Mouse (Mus musculus) liver, embryonic 16.5 days (tissue): ENCODE data around the gene Set. TPM values are rescaled to one million over a fixed set of nuclear protein-coding genes. Genes with fewer than 3 reads are reported as not detected.

ENCODE experiments used
- ATAC-seq: fragments of 200-750 bp; cut with Nextera tagmentation; 2 replicates; pipeline ENCODE4 v1.8.0; 2017; ENCODE audit warnings: low read depth, mild to moderate bottlenecking, moderate number of reproducible peaks, moderate library complexity
- H3K27ac ChIP-seq: fragments of 300-500 bp; sonication (generic); 2 replicates; pipeline ENCODE4 v1.5.1; 2014; ENCODE audit warnings: mild to moderate bottlenecking, low read length
- H3K27me3 ChIP-seq: fragments of 300-500 bp; sonication (generic); 2 replicates; pipeline ENCODE4 v1.6.1; 2014; ENCODE audit warnings: low read depth, low read length, mixed read lengths; ENCODE audit not compliant: control insufficient read depth, insufficient read depth
- H3K36me3 ChIP-seq: fragments of 300-500 bp; sonication (generic); 2 replicates; pipeline ENCODE4 v1.6.1; 2014; ENCODE audit warnings: mild to moderate bottlenecking; ENCODE audit not compliant: control insufficient read depth, insufficient read depth
- H3K4me1 ChIP-seq: fragments of 300-500 bp; sonication (generic); 2 replicates; pipeline ENCODE4 v1.6.1; 2014; ENCODE audit warnings: low read depth, low read length, mixed read lengths; ENCODE audit not compliant: control insufficient read depth
- H3K4me2 ChIP-seq: fragments of 300-500 bp; sonication (generic); 2 replicates; pipeline ENCODE4 v1.6.1; 2014; ENCODE audit warnings: low read depth, low read length, mixed read lengths
- H3K4me3 ChIP-seq: fragments of 300-500 bp; sonication (generic); 2 replicates; pipeline ENCODE4 v1.5.1; 2014; ENCODE audit warnings: low read depth, mild to moderate bottlenecking, low read length
- H3K9ac ChIP-seq: fragments of 300-500 bp; sonication (generic); 2 replicates; pipeline ENCODE4 v1.6.1; 2014; ENCODE audit warnings: low read depth, low read length
- H3K9me3 ChIP-seq: fragments of 300-500 bp; sonication (generic); replicated peaks from 2 replicates; pipeline ENCODE4 v1.6.1; 2016; ENCODE audit warnings: low read length; ENCODE audit not compliant: control insufficient read depth
- WGBS: fragments of 180-500 bp; shearing (Covaris S2); extraction: QIAGEN DNeasy Blood & Tissue Kit; methylation state at CpG from one replicate; pipeline ENCODE4 v1.1.7; 2014; ENCODE audit not compliant: insufficient replicate concordance; 5-methylcytosine and 5-hydroxymethylcytosine counted together
- polyA plus RNA-seq: library from polyadenylated mRNA; unstranded; fragments of >200 nt; fragmentation: Nextera tagmentation; extraction: Ambion mirVana; gene quantifications from 2 replicates; pipeline ENCODE4 v1.2.1, GENCODE M21; 2015

Gene Set
- polyA plus RNA-seq = 117 and 130 TPM in 2 replicates

DNA sequence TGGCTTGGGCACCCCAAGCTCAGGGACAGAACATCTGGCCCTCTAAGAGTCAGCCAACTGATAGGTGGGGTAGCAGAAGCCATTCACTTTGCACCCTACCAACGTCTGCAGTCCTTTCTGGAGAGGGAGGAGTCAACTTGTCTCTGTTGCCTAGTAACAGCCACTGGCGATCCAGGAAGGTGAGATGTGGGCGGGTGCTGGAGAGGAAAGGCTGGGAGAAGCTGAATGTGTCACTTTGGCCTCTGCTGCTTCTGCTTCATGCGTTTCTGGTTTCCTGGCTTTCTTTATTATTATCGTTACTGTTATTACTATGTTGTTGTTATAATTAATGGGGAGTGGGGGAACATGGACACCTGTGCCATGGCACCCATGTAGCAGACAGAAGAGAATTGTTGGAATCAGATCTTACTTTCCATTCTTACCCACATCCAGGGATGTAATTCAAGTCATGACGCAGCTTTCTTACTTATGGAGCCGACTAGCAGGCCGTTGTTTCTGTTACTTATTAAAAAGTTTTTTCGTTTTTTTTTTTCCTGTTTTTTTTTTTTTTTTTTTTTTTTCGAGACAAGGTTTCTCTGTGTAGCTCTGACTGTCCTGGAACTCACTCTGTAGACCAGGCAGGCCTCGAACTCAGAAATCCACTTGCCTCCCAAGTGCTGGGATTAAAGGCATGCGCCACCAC lies at the start of gene Set:
Set (plus strand) TSS at position 156 of the 682 bp plus-strand sequence.
- H3K36me3 ChIP-seq = no peaks in the 10 kb centered on the region
- H3K4me3 ChIP-seq = no peak within 1 kb of the TSS
- no peak within 1 kb of the TSS for H3K4me2 ChIP-seq
- H3K9me3 ChIP-seq = no peaks in the 10 kb centered on the region
- H3K27ac ChIP-seq = no peak within 1 kb of the TSS
- peak; percentile 53 for ATAC-seq
- H3K9ac ChIP-seq = no peak within 1 kb of the TSS
- WGBS = 37% methylated on average over 11 of the region's 12 CpGs
- H3K4me1 ChIP-seq = peaks cover 12% of the 10 kb centered on the region
- peaks cover 2% of the 10 kb centered on the region for H3K27me3 ChIP-seq

DNA sequence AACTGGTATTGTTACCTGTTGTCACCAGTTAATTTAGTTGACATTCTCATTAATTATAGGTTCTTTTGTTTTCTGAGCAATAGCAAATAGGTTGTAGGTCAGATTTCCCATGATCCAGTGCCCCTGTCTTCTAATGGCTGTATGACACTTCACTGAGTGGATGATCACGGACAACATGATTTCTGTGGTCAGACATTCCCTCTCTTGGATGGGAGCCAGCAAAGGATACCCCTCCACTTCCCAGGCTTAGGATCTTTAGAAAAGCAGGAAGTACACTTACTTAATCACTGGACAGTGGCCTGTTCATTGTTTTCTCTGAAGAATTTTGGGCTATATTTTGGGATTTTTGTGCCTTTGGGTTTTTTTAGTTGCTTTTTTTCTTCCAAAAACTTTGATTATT lies 48.1 kb upstream of the Set start:
- Histone ChIP-seq H3K4me3 (no peak overlapping the region), H3K27me3 (no peaks in the 10 kb centered on the region), H3K9ac (no peak overlapping the region), H3K4me2 (no peak overlapping the region), H3K4me1 (no peaks in the 10 kb centered on the region), H3K27ac (no peak overlapping the region), H3K9me3 (no peaks in the 10 kb centered on the region), H3K36me3 (peaks cover 16% of the 10 kb centered on the region)
- ATAC-seq = no peak
- 46% methylated on average over 1 of the region's 1 CpGs for WGBS

- 76% methylated on average over 8 of the region's 8 CpGs for WGBS
- Histone ChIP-seq H3K4me2 (no peak overlapping the region), H3K4me3 (no peak overlapping the region), H3K27me3 (no peaks in the 10 kb centered on the region), H3K9ac (no peak overlapping the region), H3K4me1 (no peaks in the 10 kb centered on the region), H3K36me3 (peaks cover 16% of the 10 kb centered on the region), H3K9me3 (no peaks in the 10 kb centered on the region), H3K27ac (no peak overlapping the region)
- ATAC-seq = no peak
Observed at GRCm38 (mm10) chr2:30010840-30011281, 46.3 kb upstream of the Set start.

GRCm38 (mm10) chr2:30014326-30014966 lies 42.7 kb upstream of the Set start:
- Histone ChIP-seq H3K4me2 (no peak overlapping the region), H3K36me3 (no peaks in the 10 kb centered on the region), H3K27ac (no peak overlapping the region), H3K4me3 (no peak overlapping the region), H3K27me3 (no peaks in the 10 kb centered on the region), H3K4me1 (no peaks in the 10 kb centered on the region), H3K9me3 (no peaks in the 10 kb centered on the region), H3K9ac (no peak overlapping the region)
- WGBS = 63% methylated on average over 11 of the region's 11 CpGs
- ATAC-seq = no peak

GRCm38 (mm10) chr2:30025454-30025853 lies 31.7 kb upstream of the Set start:
- Histone ChIP-seq H3K27ac (no peak overlapping the region), H3K36me3 (peaks cover 11% of the 10 kb centered on the region), H3K4me3 (no peak overlapping the region), H3K4me2 (no peak overlapping the region), H3K27me3 (no peaks in the 10 kb centered on the region), H3K4me1 (no peaks in the 10 kb centered on the region), H3K9me3 (no peaks in the 10 kb centered on the region), H3K9ac (no peak overlapping the region)
- ATAC-seq = no peak
- 57% methylated on average over 4 of the region's 4 CpGs for WGBS

DNA sequence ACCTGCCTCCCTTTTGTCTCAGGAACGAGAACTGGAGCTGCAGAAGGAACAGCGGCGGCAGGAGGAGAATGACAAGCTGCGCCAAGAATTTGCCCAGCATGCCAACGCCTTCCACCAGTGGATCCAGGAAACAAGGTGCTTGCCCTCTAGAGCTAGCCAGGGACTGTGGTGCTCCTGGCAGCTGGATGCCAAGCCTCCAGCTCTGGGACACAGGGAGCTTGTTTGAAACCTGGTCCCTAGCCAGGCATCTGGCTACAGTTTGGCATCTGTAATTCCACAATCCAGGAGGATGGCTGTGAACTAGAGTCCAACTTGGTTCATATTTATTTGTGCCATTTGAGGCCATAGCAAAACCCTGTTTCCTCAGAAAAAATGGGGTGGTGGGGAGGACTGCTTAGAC lies 30.2 kb upstream of the Set start:
- Histone ChIP-seq H3K36me3 (peaks cover 11% of the 10 kb centered on the region), H3K4me3 (no peak overlapping the region), H3K9ac (no peak overlapping the region), H3K4me2 (no peak overlapping the region), H3K4me1 (no peaks in the 10 kb centered on the region), H3K27me3 (no peaks in the 10 kb centered on the region), H3K27ac (no peak overlapping the region), H3K9me3 (no peaks in the 10 kb centered on the region)
- 86% methylated on average over 5 of the region's 5 CpGs for WGBS
- no peak for ATAC-seq

- no peak for ATAC-seq
- H3K9ac ChIP-seq = no peak overlapping the region
- no peaks in the 10 kb centered on the region for H3K9me3 ChIP-seq
- no peak overlapping the region for H3K4me3 ChIP-seq
- H3K36me3 ChIP-seq = peaks cover 3% of the 10 kb centered on the region; the same call in 1 of the 2 replicates
- no peaks in the 10 kb centered on the region for H3K27me3 ChIP-seq
- H3K4me1 ChIP-seq = no peaks in the 10 kb centered on the region
- no peak overlapping the region for H3K4me2 ChIP-seq
- H3K27ac ChIP-seq = no peak overlapping the region
- WGBS = 57% methylated on average over 11 of the region's 11 CpGs
Observed at GRCm38 (mm10) chr2:30032244-30032846, 24.8 kb upstream of the Set start.

DNA sequence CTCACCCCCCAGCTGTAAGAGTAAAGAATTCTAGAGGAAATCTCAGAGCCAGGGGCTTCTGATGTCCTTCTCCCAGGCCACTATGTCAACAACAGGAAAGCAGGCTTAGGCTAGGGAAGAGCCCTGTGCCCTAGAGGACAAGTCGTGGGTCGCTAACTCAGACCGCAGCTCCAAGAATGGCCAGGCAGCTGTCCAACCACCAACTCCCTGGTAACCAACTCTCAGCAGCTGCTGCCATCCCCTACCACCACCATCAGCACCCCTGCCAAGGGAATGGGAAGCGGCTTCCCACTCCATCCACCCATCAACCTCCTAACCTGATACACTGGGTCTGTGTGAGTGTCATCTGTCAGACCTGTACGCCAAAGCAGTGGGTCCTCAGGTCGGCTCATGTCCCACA lies 24.2 kb upstream of the Set start:
- Histone ChIP-seq H3K4me1 (no peaks in the 10 kb centered on the region), H3K36me3 (peaks cover 3% of the 10 kb centered on the region; the same call in 1 of the 2 replicates), H3K4me2 (no peak overlapping the region), H3K27ac (no peak overlapping the region), H3K9ac (no peak overlapping the region), H3K4me3 (no peak overlapping the region), H3K9me3 (no peaks in the 10 kb centered on the region), H3K27me3 (no peaks in the 10 kb centered on the region)
- no peak for ATAC-seq
- WGBS = 73% methylated on average over 6 of the region's 6 CpGs

DNA sequence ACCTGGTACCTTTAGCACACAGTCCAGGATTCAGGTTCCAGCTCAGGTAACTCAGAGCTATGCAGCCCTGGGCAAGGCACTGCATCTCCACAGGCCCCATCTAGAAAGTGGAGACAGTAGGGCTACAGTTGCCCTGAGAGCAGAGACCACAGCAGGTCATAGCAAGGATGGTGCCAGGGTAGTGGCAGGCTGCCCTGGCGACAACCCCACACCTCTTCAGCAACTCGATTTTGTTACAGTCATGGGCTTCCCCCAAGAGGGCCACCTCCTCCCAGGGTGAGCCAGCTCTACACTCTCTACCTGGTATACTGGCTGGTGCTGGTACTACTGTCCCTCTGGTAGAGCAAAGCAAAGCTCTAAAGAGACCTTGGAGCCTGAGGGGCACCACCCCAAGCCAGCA lies 19.4 kb upstream of the Set start:
- no peak for ATAC-seq
- Histone ChIP-seq H3K9me3 (no peaks in the 10 kb centered on the region), H3K4me2 (no peak overlapping the region), H3K36me3 (no peaks in the 10 kb centered on the region), H3K27me3 (no peaks in the 10 kb centered on the region), H3K9ac (no peak overlapping the region), H3K4me1 (peaks cover 5% of the 10 kb centered on the region), H3K27ac (no peak overlapping the region), H3K4me3 (no peak overlapping the region)
- WGBS = 57% methylated on average over 2 of the region's 2 CpGs
